Mouse (Mus musculus): Measurements from ENCODE around the gene Cd63. TPM values are rescaled to one million over a fixed set of nuclear protein-coding genes. Genes with fewer than 3 reads are reported as not detected.

Cd63 gene
- polyA plus RNA-seq, 1 experiment from 2014 or later = 324 TPM

DNA sequence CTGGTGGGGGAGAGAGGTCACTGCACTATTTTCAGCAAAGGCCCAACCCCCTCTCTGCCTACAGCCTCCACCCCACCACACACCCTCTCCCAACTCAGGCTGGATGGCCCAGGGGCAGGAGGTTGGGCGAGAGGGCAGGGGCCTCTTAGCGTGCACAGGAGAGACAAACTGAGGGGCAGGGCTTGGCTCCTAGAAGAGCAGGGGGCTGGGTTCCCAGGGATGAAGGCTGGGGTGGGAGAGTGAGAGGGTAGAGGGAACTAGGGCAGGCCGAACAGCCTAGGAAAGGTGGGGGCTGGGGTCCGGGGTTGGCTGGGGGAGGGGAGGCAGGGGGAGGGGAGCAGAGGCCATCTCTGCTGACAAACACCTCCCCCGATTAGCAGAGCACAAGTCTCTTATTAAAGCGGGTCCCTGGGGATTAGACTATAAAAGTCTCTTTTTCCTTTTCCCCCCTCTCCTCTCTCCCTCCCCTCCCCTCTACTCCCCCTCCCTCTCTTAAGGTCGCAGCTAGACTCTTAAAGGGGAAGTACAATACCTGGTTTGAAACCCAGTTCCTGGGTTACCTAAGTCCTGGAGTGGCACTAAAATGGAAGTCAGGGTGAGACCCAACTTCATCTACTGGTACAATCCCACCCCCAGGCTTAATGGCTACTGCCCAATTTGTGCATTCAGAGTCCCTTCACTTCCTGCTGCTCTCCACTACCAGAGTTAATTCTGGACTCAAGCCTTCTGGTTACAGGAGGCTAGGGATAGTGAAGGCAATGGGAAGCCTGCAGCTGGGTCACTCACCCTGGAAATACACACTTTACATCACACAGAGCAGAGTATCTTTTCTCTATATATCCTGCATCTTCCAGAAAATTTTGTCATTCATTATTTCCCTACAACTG is 11.6 kb upstream of the Cd63 start:
- H3K36me3 ChIP-seq (replicated peaks; ENCODE audit: control insufficient read depth, insufficient read depth, low read depth, low read length) = peaks cover 8% of the 10 kb centered on the region
- ATAC-seq (replicated peaks; ENCODE audit: insufficient number of reproducible peaks, low FRiP score, low TSS enrichment, low read depth) = peak; percentile 67
- peak overlapping the region; percentile 37 for H3K9ac ChIP-seq (replicated peaks; ENCODE audit: low read length)
- peak; percentile 88 for DNase-seq (ENCODE audit: low spot score)
- no peaks in the 10 kb centered on the region for H3K4me1 ChIP-seq (ENCODE audit: control insufficient read depth, insufficient read depth, low read length)
- no peaks in the 10 kb centered on the region for H3K9me3 ChIP-seq (replicated peaks; ENCODE audit: control insufficient read depth, low read length)
- peak overlapping the region; percentile 77 for H3K27ac ChIP-seq (replicated peaks; ENCODE audit: low read depth, low read length)
- peak overlapping the region; percentile 72 for H3K4me2 ChIP-seq (ENCODE audit: low read depth, low read length)
- peak overlapping the region; percentile 71 for H3K4me3 ChIP-seq (ENCODE audit: low read depth, low read length)
- 2% methylated on average over 7 of the region's 7 CpGs for WGBS
- no peaks in the 10 kb centered on the region for H3K27me3 ChIP-seq (ENCODE audit: control insufficient read depth, insufficient read depth, low read length)

DNA sequence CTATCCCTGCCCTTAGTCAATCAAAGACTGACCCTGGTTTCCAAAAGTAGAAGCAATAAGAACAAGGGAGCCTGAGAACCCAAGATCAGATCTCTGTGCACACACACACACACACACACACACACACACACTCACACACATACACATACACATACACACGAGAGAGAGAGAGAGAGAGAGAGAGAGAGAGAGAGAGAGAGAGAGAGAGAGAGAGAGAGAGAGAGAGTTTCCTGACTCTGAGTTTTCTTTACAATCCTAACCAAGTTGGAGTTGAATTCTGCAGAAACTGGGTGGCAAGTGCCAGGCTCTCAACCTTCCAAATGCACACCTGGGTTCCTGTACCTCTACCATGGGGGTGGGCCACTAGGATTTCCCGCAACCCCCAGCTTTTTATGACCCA is 10.9 kb upstream of the Cd63 start:
- Histone ChIP-seq H3K27me3 (ENCODE audit: control insufficient read depth, insufficient read depth, low read length) (no peaks in the 10 kb centered on the region), H3K4me2 (ENCODE audit: low read depth, low read length) (peak overlapping the region; percentile 72), H3K9ac (replicated peaks; ENCODE audit: low read length) (peak overlapping the region; percentile 82), H3K36me3 (replicated peaks; ENCODE audit: control insufficient read depth, insufficient read depth, low read depth, low read length) (peaks cover 6% of the 10 kb centered on the region), H3K4me3 (ENCODE audit: low read depth, low read length) (peak overlapping the region; percentile 71), H3K9me3 (replicated peaks; ENCODE audit: control insufficient read depth, low read length) (no peaks in the 10 kb centered on the region), H3K27ac (replicated peaks; ENCODE audit: low read depth, low read length) (no peak overlapping the region; the same call in 1 of the 2 replicates), H3K4me1 (ENCODE audit: control insufficient read depth, insufficient read depth, low read length) (no peaks in the 10 kb centered on the region)
- no peak for ATAC-seq (replicated peaks; ENCODE audit: insufficient number of reproducible peaks, low FRiP score, low TSS enrichment, low read depth)
- no peak for DNase-seq (ENCODE audit: low spot score)
- WGBS = 8% methylated on average over 1 of the region's 2 CpGs

DNA sequence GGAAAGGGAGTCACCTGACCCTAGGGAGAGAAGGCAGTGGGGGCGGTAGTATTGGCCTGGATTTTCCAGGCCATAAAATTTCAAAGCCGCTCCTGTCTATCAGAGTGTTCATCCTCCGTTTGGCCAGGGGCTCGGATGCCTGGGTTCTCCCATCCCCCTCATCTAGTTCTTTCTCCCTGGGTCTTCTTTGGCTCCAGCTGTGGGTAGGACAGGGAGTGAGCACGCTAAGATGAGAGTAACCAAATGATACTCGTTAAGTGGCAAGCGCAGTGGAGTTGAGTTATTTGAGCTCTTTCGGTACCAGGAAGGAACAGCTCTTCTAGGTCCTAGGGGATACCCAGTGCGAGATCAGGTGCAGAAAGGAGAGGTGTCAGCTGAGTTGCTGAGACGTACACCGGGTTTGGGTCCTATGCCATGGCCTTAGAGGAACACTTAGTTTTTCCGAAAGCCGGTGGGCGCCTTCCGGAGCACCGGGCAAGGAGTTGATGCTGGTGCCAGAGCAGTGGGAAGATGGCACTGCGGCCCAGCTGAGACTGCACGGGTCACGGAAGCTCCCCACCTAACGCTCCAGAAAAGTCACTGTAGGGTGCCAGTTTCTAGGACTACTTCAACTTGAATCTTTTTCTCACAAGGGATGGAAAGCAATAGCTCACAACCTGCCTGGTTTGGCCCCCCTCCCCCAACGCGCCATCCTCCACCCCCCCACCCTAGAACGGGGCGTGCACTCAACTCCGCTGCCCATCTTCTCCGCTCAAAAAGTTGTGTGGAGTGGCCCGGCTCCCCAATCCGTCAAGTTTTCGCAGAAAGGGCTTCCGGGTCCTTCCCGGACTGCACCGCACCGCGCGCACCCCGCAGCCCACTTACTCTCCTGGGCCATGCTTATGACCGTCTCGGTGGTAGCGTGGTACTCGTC is 10.2 kb upstream of the Cd63 start:
- peak; percentile 23 for DNase-seq (ENCODE audit: low spot score)

DNA sequence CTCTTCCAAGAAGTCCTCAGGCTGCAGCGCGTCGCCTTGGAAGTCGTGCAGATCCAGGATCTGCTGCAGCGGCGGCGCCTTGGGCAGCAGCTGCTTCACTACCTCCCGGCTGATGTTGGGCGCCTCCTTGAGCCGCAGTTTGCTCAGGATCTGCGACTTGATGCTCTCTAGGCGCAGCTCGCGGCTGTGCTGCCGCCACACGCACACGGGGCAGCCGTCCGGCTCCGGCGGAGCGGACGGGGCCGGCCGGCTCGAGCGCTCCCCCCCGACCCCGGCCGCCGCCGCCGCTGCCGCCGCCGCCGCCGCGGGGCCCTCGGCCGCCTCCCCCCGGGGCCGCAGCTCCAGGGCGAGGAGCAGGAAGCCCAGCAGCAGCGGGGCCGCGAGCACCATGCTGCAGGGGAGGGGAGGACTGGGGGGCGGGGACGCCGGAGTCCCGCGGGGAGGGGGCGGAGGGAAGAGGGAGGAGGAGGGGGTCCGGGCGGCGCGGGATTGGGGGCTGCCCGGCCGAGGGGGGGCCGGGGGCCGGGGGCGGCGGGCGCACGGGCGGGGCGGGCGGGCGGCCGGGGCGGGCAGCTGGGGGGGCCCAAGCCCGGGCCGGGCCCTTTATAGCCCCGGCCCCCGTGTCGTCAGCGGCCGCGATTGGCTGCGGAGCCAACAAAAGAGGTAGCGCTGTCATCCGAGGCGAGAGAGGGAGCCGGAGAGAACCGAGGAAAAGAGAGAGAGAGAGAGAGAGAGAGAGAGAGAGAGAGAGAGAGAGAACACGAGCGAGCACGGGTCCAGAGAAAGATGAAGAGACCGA is 9.3 kb upstream of the Cd63 start, which contains the start of gene Gdf11:
Gene Gdf11, minus strand, starts transcription at position 423 of the 799 bp plus-strand sequence.
- H3K9ac ChIP-seq (replicated peaks; ENCODE audit: low read length) = peak within 1 kb of the TSS; percentile 82
- peak within 1 kb of the TSS; percentile 90 for H3K27ac ChIP-seq (replicated peaks; ENCODE audit: low read depth, low read length)
- no peaks in the 10 kb centered on the region for H3K9me3 ChIP-seq (replicated peaks; ENCODE audit: control insufficient read depth, low read length)
- H3K4me3 ChIP-seq (ENCODE audit: low read depth, low read length) = peak within 1 kb of the TSS; percentile 71
- H3K36me3 ChIP-seq (replicated peaks; ENCODE audit: control insufficient read depth, insufficient read depth, low read depth, low read length) = peaks cover 3% of the 10 kb centered on the region
- DNase-seq (ENCODE audit: low spot score) (peak; percentile 92), ATAC-seq (replicated peaks; ENCODE audit: insufficient number of reproducible peaks, low FRiP score, low TSS enrichment, low read depth) (peak; percentile 75)
- peaks cover 3% of the 10 kb centered on the region; the same call in 1 of the 2 replicates for H3K27me3 ChIP-seq (ENCODE audit: control insufficient read depth, insufficient read depth, low read length)
- H3K4me1 ChIP-seq (ENCODE audit: control insufficient read depth, insufficient read depth, low read length) = no peaks in the 10 kb centered on the region
- under 1% methylated on average over 42 of the region's 89 CpGs for WGBS
- H3K4me2 ChIP-seq (ENCODE audit: low read depth, low read length) = peak within 1 kb of the TSS; percentile 72

More for the DNA sequence above, 10.2 kb upstream of the Cd63 start:
- Histone ChIP-seq H3K9me3 (replicated peaks; ENCODE audit: control insufficient read depth, low read length) (no peaks in the 10 kb centered on the region), H3K4me3 (ENCODE audit: low read depth, low read length) (peak overlapping the region; percentile 71), H3K27me3 (ENCODE audit: control insufficient read depth, insufficient read depth, low read length) (no peaks in the 10 kb centered on the region), H3K9ac (replicated peaks; ENCODE audit: low read length) (peak overlapping the region; percentile 82), H3K36me3 (replicated peaks; ENCODE audit: control insufficient read depth, insufficient read depth, low read depth, low read length) (peaks cover 3% of the 10 kb centered on the region), H3K4me2 (ENCODE audit: low read depth, low read length) (peak overlapping the region; percentile 72), H3K4me1 (ENCODE audit: control insufficient read depth, insufficient read depth, low read length) (no peaks in the 10 kb centered on the region), H3K27ac (replicated peaks; ENCODE audit: low read depth, low read length) (peak overlapping the region; percentile 90)
- under 1% methylated on average over 40 of the region's 40 CpGs for WGBS
- no peak for ATAC-seq (replicated peaks; ENCODE audit: insufficient number of reproducible peaks, low FRiP score, low TSS enrichment, low read depth)

DNA sequence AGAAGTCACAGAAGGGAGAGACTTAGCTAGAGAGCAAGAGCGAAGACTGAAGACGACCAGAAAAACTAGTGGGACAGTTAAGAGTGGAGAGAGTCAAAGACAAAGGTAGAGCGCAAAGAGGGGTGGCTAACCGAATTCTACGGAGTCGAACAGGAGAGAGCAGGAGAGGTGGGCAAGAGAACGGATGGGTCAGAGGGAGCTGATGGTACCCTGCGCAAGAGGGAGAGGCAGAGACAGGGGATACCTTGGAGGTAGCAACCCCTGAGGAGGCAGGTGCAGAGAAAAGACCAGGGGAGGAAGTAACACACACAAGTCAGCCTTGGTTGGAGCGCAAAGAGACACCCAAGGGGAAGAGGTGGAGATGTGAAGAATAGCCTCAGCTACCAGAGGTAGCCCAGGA is 8.5 kb upstream of the Cd63 start:
- Histone ChIP-seq H3K27ac (replicated peaks; ENCODE audit: low read depth, low read length) (peak overlapping the region; percentile 90), H3K36me3 (replicated peaks; ENCODE audit: control insufficient read depth, insufficient read depth, low read depth, low read length) (peaks cover 3% of the 10 kb centered on the region; the same call in 1 of the 2 replicates), H3K4me2 (ENCODE audit: low read depth, low read length) (peak overlapping the region; percentile 72), H3K9ac (replicated peaks; ENCODE audit: low read length) (peak overlapping the region; percentile 82), H3K4me1 (ENCODE audit: control insufficient read depth, insufficient read depth, low read length) (no peaks in the 10 kb centered on the region), H3K4me3 (ENCODE audit: low read depth, low read length) (peak overlapping the region; percentile 71), H3K27me3 (ENCODE audit: control insufficient read depth, insufficient read depth, low read length) (peaks cover 4% of the 10 kb centered on the region; the same call in 1 of the 2 replicates), H3K9me3 (replicated peaks; ENCODE audit: control insufficient read depth, low read length) (no peaks in the 10 kb centered on the region)
- ATAC-seq (replicated peaks; ENCODE audit: insufficient number of reproducible peaks, low FRiP score, low TSS enrichment, low read depth) = no peak; the same call in 1 of the 2 replicates
- no peak for DNase-seq (ENCODE audit: low spot score)
- 1% methylated on average over 9 of the region's 9 CpGs for WGBS

DNA sequence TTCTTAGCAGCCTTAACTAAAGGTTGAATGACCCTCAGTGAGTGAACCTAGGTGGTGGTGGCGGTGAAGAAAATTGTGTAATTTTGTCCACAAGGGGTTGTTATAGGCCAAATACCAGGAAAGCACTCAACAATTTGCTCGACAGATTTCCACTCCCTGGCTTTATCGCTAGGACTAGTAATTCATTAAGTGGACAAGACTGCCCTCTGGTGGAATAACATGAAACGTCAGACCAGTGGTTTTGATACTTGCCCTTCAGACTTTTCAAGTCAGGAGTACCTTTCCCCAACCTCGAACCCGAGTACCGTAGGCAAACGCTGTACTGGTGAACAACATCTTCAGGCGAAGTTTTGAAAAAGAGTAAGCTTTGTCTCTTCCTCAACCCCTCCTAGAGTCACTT is 5.4 kb upstream of the Cd63 start:
- Histone ChIP-seq H3K36me3 (replicated peaks; ENCODE audit: control insufficient read depth, insufficient read depth, low read depth, low read length) (no peaks in the 10 kb centered on the region), H3K9me3 (replicated peaks; ENCODE audit: control insufficient read depth, low read length) (no peaks in the 10 kb centered on the region), H3K4me2 (ENCODE audit: low read depth, low read length) (no peak overlapping the region), H3K27ac (replicated peaks; ENCODE audit: low read depth, low read length) (no peak overlapping the region), H3K4me3 (ENCODE audit: low read depth, low read length) (no peak overlapping the region), H3K27me3 (ENCODE audit: control insufficient read depth, insufficient read depth, low read length) (peaks cover 4% of the 10 kb centered on the region; the same call in 1 of the 2 replicates), H3K4me1 (ENCODE audit: control insufficient read depth, insufficient read depth, low read length) (no peaks in the 10 kb centered on the region), H3K9ac (replicated peaks; ENCODE audit: low read length) (no peak overlapping the region)
- peak; percentile 97 for DNase-seq (ENCODE audit: low spot score)
- no peak for ATAC-seq (replicated peaks; ENCODE audit: insufficient number of reproducible peaks, low FRiP score, low TSS enrichment, low read depth)
- WGBS = under 1% methylated on average over 9 of the region's 9 CpGs

DNA sequence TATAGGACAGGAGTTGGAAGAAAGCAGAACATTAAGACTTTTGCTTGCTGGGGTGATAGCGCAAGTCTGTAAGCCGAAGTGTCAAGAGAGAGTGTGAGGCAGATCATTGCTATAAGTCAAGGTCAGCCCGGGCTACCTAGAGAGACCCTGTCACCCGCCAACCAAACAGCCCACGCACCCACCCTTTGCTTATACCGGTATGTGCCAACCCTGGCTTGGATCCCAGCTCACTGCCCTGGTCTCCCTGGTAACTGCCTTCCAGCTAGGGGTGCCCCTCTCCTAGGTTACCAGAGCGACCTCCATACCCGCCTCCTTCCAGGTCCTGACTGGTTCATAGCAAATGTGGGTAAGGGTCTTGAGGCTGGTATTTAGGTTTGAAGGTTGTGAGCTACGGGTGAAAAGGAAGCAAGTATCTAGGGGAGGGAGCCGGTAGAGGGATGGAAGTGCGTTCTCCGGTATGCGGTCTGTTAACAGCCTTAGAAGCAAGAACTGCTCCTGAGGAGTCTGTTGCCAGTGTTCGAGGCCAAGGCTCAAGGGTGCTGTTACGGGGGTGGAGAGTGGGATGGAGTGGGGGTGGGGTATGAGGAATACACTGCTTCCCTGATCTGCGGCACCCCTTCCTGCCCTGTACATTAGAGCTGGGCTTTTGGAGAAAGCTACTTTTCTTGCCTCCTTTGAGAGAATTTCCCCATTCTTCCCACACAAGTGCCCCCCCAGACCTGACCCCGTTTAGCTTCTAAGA is 4.7 kb upstream of the Cd63 start:
- 2% methylated on average over 17 of the region's 17 CpGs for WGBS
- peaks cover 4% of the 10 kb centered on the region; the same call in 1 of the 2 replicates for H3K27me3 ChIP-seq (ENCODE audit: control insufficient read depth, insufficient read depth, low read length)
- no peak for ATAC-seq (replicated peaks; ENCODE audit: insufficient number of reproducible peaks, low FRiP score, low TSS enrichment, low read depth)
- H3K9ac ChIP-seq (replicated peaks; ENCODE audit: low read length) = no peak overlapping the region
- no peaks in the 10 kb centered on the region for H3K4me1 ChIP-seq (ENCODE audit: control insufficient read depth, insufficient read depth, low read length)
- no peak for DNase-seq (ENCODE audit: low spot score)
- no peaks in the 10 kb centered on the region for H3K36me3 ChIP-seq (replicated peaks; ENCODE audit: control insufficient read depth, insufficient read depth, low read depth, low read length)
- H3K9me3 ChIP-seq (replicated peaks; ENCODE audit: control insufficient read depth, low read length) = no peaks in the 10 kb centered on the region
- H3K4me3 ChIP-seq (ENCODE audit: low read depth, low read length) = no peak overlapping the region
- no peak overlapping the region for H3K4me2 ChIP-seq (ENCODE audit: low read depth, low read length)
- no peak overlapping the region for H3K27ac ChIP-seq (replicated peaks; ENCODE audit: low read depth, low read length)

Measured in embryonic facial prominence, embryonic 11.5 days (tissue).